29 mouse cellular contexts compared by ENCODE assay signal in genomic region chr1:91097283-91097834, GRCm38 (mm10). TPM values are rescaled to one million over a fixed set of nuclear protein-coding genes. Genes with fewer than 3 reads are reported as not detected.
DNase-seq lines count a peak whose midpoint lies in the region; ATAC-seq and TF ChIP-seq lines count a peak whose summit lies in the region.
"Had no signal": no experiment of that assay in that cellular context is flagged by ENCODE, and none has a peak within 500 bp of the region (broad histone marks: within the 10 kb centered on the region; RNA-seq: fewer than 3 reads in every experiment).

No protein-coding gene starts in this region.

- intact Hi-C loops in heart, postnatal 36 days (cut with DNase I), result no loop called here

- 0 out of 2 replicates have a peak overlapping the region, but pooled peaks have one; percentile 77 for H3K27ac ChIP-seq in heart, embryonic 12.5 days (ENCODE audit: poor library complexity, severe bottlenecking)
- peak overlapping the region; percentile 85 for H3K27ac ChIP-seq in thymus, adult 2 months (ENCODE audit: control insufficient read depth, insufficient read depth, low read length)
- H3K27ac ChIP-seq: embryonic facial prominence, embryonic 15.5 days; forebrain, embryonic 13.5 days; hindbrain, embryonic 10.5 days; hindbrain, embryonic 15.5 days; limb, embryonic 12.5 days; midbrain, embryonic 12.5 days; neural tube, embryonic 12.5 days had no signal

- peaks cover 45% of the 10 kb centered on the region for H3K36me3 ChIP-seq in heart, embryonic 12.5 days
- peaks cover 10% of the 10 kb centered on the region; the same call in 1 of the 2 replicates for H3K36me3 ChIP-seq in thymus, adult 2 months (ENCODE audit: control insufficient read depth, insufficient read depth, low read length)
- H3K36me3 ChIP-seq: embryonic facial prominence, embryonic 10.5 days; hindbrain, embryonic 15.5 days; limb, embryonic 12.5 days; midbrain, embryonic 12.5 days; neural tube, embryonic 12.5 days had no signal

- no peak overlapping the region for H3K4me3 ChIP-seq in heart, embryonic 12.5 days
- no peak overlapping the region for H3K4me3 ChIP-seq in thymus, adult 2 months (ENCODE audit: control insufficient read depth, insufficient read depth, low read length)
- H3K4me3 ChIP-seq: embryonic facial prominence, embryonic 10.5 days; embryonic facial prominence, embryonic 15.5 days; forebrain, embryonic 13.5 days; hindbrain, embryonic 10.5 days; hindbrain, embryonic 15.5 days; kidney, embryonic 15.5 days; limb, embryonic 12.5 days; midbrain, embryonic 12.5 days; myocyte; neural tube, embryonic 12.5 days had no signal

- no peak overlapping the region for H3K9ac ChIP-seq in heart, embryonic 12.5 days
- H3K9ac ChIP-seq: embryonic facial prominence, embryonic 15.5 days; forebrain, embryonic 13.5 days; hindbrain, embryonic 15.5 days; kidney, embryonic 15.5 days; limb, embryonic 12.5 days; midbrain, embryonic 12.5 days; neural tube, embryonic 12.5 days had no signal

- H3K4me1 ChIP-seq in heart, embryonic 12.5 days (replicated peaks), result peaks cover 55% of the 10 kb centered on the region
- H3K4me1 ChIP-seq in thymus, adult 2 months (replicated peaks; ENCODE audit: control insufficient read depth, insufficient read depth, low read length), result peaks cover 49% of the 10 kb centered on the region
- H3K4me1 ChIP-seq: hindbrain, embryonic 15.5 days; neural tube, embryonic 12.5 days had no signal

- no peak for TF ChIP-seq CTCF in thymus, adult 2 months (IDR thresholded peaks at IDR 0.05; ENCODE audit: borderline replicate concordance, control insufficient read depth, extremely low read depth, insufficient read depth, low read length, poor library complexity)

- no peak for DNase-seq in heart, postnatal 36 days
- peak; percentile 64 for DNase-seq in 3T3-L1 (ENCODE audit: low read depth, low spot score)
- DNase-seq in thymus, adult 2 months, result peak; percentile 53
- peak; percentile 44 to 64 for DNase-seq in thymus, postnatal 36 days
- no peak for DNase-seq in gastrocnemius, adult 18-20 months (ENCODE audit: low spot score)
- no peak for DNase-seq in lung, adult 18-20 months
- DNase-seq: adrenal gland, adult 8-10 months; cerebellum, adult 8-10 months; cerebellum, postnatal 25 days; kidney, adult 18-20 months; kidney, postnatal 25 days; lung, postnatal 36 days; right cerebral cortex, postnatal 4 days had no signal

- no peaks in the 10 kb centered on the region for H3K9me3 ChIP-seq in heart, embryonic 12.5 days (replicated peaks)
- H3K9me3 ChIP-seq: embryonic facial prominence, embryonic 10.5 days; embryonic facial prominence, embryonic 15.5 days; forebrain, embryonic 13.5 days; hindbrain, embryonic 10.5 days; hindbrain, embryonic 15.5 days; kidney, embryonic 15.5 days; limb, embryonic 12.5 days; midbrain, embryonic 12.5 days; neural tube, embryonic 12.5 days had no signal

- ATAC-seq in heart, embryonic 12.5 days (ENCODE audit: insufficient number of reproducible peaks, low FRiP score), result no peak
- ATAC-seq: forebrain, embryonic 13.5 days had no signal

- no peaks in the 10 kb centered on the region for H3K27me3 ChIP-seq in heart, embryonic 12.5 days (replicated peaks)
- H3K27me3 ChIP-seq in thymus, adult 2 months (ENCODE audit: control insufficient read depth, insufficient read depth, low read length), result no peaks in the 10 kb centered on the region
- H3K27me3 ChIP-seq: embryonic facial prominence, embryonic 15.5 days; forebrain, embryonic 13.5 days; hindbrain, embryonic 15.5 days; kidney, embryonic 15.5 days; limb, embryonic 12.5 days; midbrain, embryonic 12.5 days; neural tube, embryonic 12.5 days had no signal

- no peak for TF ChIP-seq POLR2A in thymus, adult 2 months (IDR thresholded peaks at IDR 0.05; ENCODE audit: control insufficient read depth, extremely low read depth, insufficient read depth, low read length, poor library complexity)

- no peak overlapping the region for H3K4me2 ChIP-seq in heart, embryonic 12.5 days
- H3K4me2 ChIP-seq: embryonic facial prominence, embryonic 15.5 days; forebrain, embryonic 13.5 days; hindbrain, embryonic 15.5 days; kidney, embryonic 15.5 days; limb, embryonic 12.5 days; liver, embryonic 11.5 days; midbrain, embryonic 12.5 days; neural tube, embryonic 12.5 days had no signal

- WGBS in heart, embryonic 12.5 days, result 85% methylated on average over 11 of the region's 11 CpGs
- WGBS in thymus, adult 2 months, result 76% methylated on average over 11 of the region's 11 CpGs

RNA-seq across cellular contexts. Expression of gene Rbm44, which starts 47.5 kb away (rescaled TPM):
- 2.1 and 2.7 TPM in 2 replicates for polyA plus RNA-seq in heart, embryonic 12.5 days (2016; fragmentation: Nextera tagmentation; extraction: Ambion mirVana)
- total RNA-seq in heart, postnatal 36 days (2021), result not detected
- polyA plus RNA-seq in thymus, adult 2 months (2012; rRNA removed), result 0.27 and 0.70 TPM in 2 replicates
- not detected for total RNA-seq in gastrocnemius, adult 18-20 months (2021)
- total RNA-seq: adrenal gland, adult 8-10 months; gastrocnemius, postnatal 14 days; layer of hippocampus, postnatal 10 days; left cerebral cortex, postnatal 14 days; midbrain, postnatal 0 days had no signal
- polyA plus RNA-seq: myocyte had no signal

Comparison
In these comparisons a context has a peak if more than half of its experiments do, and no peak if none do; other contexts are left out.
1. DNase-seq: peak in 3T3-L1 (single experiment), thymus, adult 2 months (single experiment) and thymus, postnatal 36 days (2 of 2); none in heart, postnatal 36 days (0 of 2), gastrocnemius, adult 18-20 months (single experiment) and lung, adult 18-20 months (0 of 2).